Mouse (Mus musculus): ENCODE measurements around the gene Adgrl2.

GRCm38 (mm10) chr3:148916226-148916625 lies 74.1 kb downstream of the Adgrl2 start:
- no peak for TF ChIP-seq CTCF (IDR thresholded peaks at IDR 0.05; ENCODE audit: extremely low read depth, insufficient read length, insufficient replicate concordance, low read depth, low read length)
- TF ChIP-seq POLR2A (IDR thresholded peaks at IDR 0.05; ENCODE audit: low read depth, low read length), result no peak
